Mouse (Mus musculus): ENCODE measurements around the gene Tmc4.

DNA sequence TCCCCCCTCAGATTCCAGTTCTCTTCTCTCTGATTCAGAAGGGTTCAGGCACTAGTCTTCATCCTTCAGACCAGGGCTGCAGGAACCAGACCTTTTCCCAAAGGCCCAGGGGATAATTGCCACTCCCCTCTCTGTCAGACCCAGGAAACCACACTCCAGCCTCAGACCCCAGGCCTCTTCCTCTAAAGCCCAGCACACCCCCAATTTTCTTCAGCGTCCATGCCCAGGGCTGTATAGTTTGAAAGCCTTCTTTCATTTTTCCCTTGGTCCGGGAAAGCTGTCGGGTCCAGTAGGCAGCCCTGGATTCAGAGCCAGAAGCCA lies 2.2 kb downstream of the Tmc4 start:
- no peak for TF ChIP-seq POLR2A (IDR thresholded peaks at IDR 0.05; ENCODE audit: insufficient read length, low read depth)
- no peak for TF ChIP-seq E2F4 (IDR thresholded peaks at IDR 0.05; ENCODE audit: insufficient read depth)
- no peak for TF ChIP-seq MAX (IDR thresholded peaks at IDR 0.05; ENCODE audit: low read depth)
- TF ChIP-seq REST (IDR thresholded peaks at IDR 0.05; ENCODE audit: insufficient read depth, insufficient read length), result no peak
- TF ChIP-seq USF1 (IDR thresholded peaks at IDR 0.05; ENCODE audit: low read depth), result no peak
- TF ChIP-seq POLR2AphosphoS2 (IDR thresholded peaks at IDR 0.05; ENCODE audit: insufficient read length, low read depth), result no peak
- TF ChIP-seq MYOD1 (IDR thresholded peaks at IDR 0.05; ENCODE audit: control insufficient read depth in 1 of 3, insufficient read length in 2 of 3, low read depth in 2 of 3), result no peak

Measured in myocyte (in vitro differentiated cells).